Mouse (Mus musculus) central nervous system, embryonic 18 days (tissue): ENCODE measurements around the gene Pla2g4a. TPM values are rescaled to one million over a fixed set of nuclear protein-coding genes. Genes with fewer than 3 reads are reported as not detected.

Experiments used
- polyA plus RNA-seq: library from polyadenylated mRNA; depleted of rRNA; stranded (reverse); fragments of >200 nt; gene quantifications from 2 replicates; pipeline ENCODE4 v1.2.3, GENCODE M21; 2012; rRNA removed

Gene Pla2g4a
- polyA plus RNA-seq: 1.2 and 1.5 TPM in 2 replicates

DNA sequence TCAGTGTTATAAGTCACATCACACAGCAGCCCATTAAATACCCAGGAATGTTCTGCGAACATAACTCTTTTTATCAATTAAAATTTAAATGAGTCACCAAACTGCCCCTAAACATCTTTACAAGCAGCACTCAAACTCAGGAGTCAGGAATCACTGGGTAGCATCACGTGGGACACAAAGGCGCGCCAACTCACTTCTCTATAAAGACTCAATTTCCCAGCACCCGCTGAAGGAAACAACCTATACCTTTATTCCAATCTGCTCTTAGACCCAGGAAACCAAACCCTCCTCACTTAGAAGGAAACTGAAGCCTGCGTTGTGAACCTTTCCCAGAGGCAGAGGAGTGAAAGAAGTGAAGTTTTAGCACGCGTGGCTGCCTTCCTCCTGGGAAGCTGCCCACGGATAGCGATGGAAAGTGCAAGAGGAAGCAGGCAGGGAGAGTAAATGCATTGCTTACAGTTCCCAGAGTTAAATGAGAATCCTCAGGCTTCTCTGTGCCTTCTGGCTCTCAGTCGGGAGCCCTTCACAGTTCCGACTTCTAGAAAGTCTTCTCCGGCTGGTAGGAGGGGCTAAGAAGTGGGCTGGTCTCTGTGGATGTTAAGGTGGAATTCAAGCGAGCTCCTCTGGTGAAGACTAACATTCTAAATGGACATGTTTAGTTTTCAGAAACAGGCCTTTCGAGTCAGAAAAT lies at the start of gene Pla2g4a:
Gene Pla2g4a (minus strand): TSS at position 557 of the 691 bp plus-strand sequence.

Other genes starting within 250 kb of the Pla2g4a start
- gene Ptgs2, start 138.7 kb upstream of the Pla2g4a start, polyA plus RNA-seq: 0.15 and 0.76 TPM in 2 replicates